Comparison of ENCODE assay signal across 8 mouse cellular contexts in genomic region chr11:84522577-84523320, GRCm38 (mm10). TPM values are rescaled to one million over a fixed set of nuclear protein-coding genes. Genes with fewer than 3 reads are reported as not detected.
A peak's percentile ranks its signal among the peaks of the same experiment; 100 is the strongest.
DNase-seq lines count a peak whose midpoint lies in the region; ATAC-seq and TF ChIP-seq lines count a peak whose summit lies in the region.

No protein-coding gene starts in this region.

- peak overlapping the region; percentile 61 for H3K4me2 ChIP-seq in hindbrain, embryonic 14.5 days (replicated peaks)
- peak overlapping the region; percentile 44 for H3K4me2 ChIP-seq in midbrain, postnatal 0 days (ENCODE audit: low read depth, low read length, poor library complexity, severe bottlenecking)

- H3K4me3 ChIP-seq in hindbrain, embryonic 14.5 days (replicated peaks; ENCODE audit: low read length), result peak overlapping the region; percentile 61
- H3K4me3 ChIP-seq in midbrain, postnatal 0 days (ENCODE audit: low read depth, low read length), result peak overlapping the region; percentile 49

- H3K27ac ChIP-seq in hindbrain, embryonic 14.5 days, result peak overlapping the region; percentile 87
- H3K27ac ChIP-seq in midbrain, postnatal 0 days (ENCODE audit: low read depth, low read length), result peak overlapping the region; percentile 67

- H3K27me3 ChIP-seq in hindbrain, embryonic 14.5 days (ENCODE audit: control insufficient read depth, insufficient read depth, low read length), result peaks cover 57% of the 10 kb centered on the region
- H3K27me3 ChIP-seq in midbrain, postnatal 0 days (ENCODE audit: insufficient read depth, low read length), result peaks cover 34% of the 10 kb centered on the region

- ATAC-seq in hindbrain, embryonic 14.5 days (ENCODE audit: low FRiP score), result no peak
- no peak for ATAC-seq in midbrain, postnatal 0 days (ENCODE audit: low FRiP score)

- intact Hi-C loops in left cerebral cortex, postnatal 25 days (cut with DNase I), result no loop called here

- DNase-seq in ES-CJ7 (ENCODE audit: low read depth, low spot score) (peak; percentile 50), liver (peak; percentile 24)
- DNase-seq in brain, embryonic 14.5 days (ENCODE audit: low read depth), result peak; percentile 71
- DNase-seq in gastrocnemius, adult 8-10 months (ENCODE audit: low spot score in 2 of 2), result peak; percentile 57 to 75
- DNase-seq in hindbrain, embryonic 14.5 days (ENCODE audit: low spot score), result peak; percentile 55
- DNase-seq in midbrain, postnatal 0 days (ENCODE audit: low spot score), result peak; percentile 62
- DNase-seq in left cerebral cortex, postnatal 25 days (ENCODE audit: low spot score in 2 of 2), result no peak
- no peak for DNase-seq in natural killer cell, adult 2 months (ENCODE audit: low spot score in 2 of 2)

- under 1% methylated on average over 40 of the region's 40 CpGs for WGBS in hindbrain, embryonic 14.5 days
- under 1% methylated on average over 40 of the region's 40 CpGs for WGBS in midbrain, postnatal 0 days

- H3K4me1 ChIP-seq in hindbrain, embryonic 14.5 days (replicated peaks; ENCODE audit: control insufficient read depth, insufficient read depth, low read length), result peaks cover 4% of the 10 kb centered on the region; the same call in 1 of the 2 replicates
- H3K4me1 ChIP-seq in midbrain, postnatal 0 days (ENCODE audit: insufficient read depth, low read length), result no peaks in the 10 kb centered on the region

- TF ChIP-seq POLR2A in brain, embryonic 14.5 days (IDR thresholded peaks at IDR 0.05; ENCODE audit: borderline replicate concordance, extremely low read depth, insufficient read depth, insufficient read length, poor library complexity, severe bottlenecking), result no peak

- TF ChIP-seq CTCF in brain, embryonic 14.5 days (IDR thresholded peaks at IDR 0.05; ENCODE audit: borderline replicate concordance, extremely low read depth, insufficient read depth, insufficient read length), result no peak
- no peak for TF ChIP-seq CTCF in midbrain, postnatal 0 days (IDR thresholded peaks at IDR 0.05)

- H3K9me3 ChIP-seq in hindbrain, embryonic 14.5 days (ENCODE audit: control insufficient read depth, low read length), result no peaks in the 10 kb centered on the region
- no peaks in the 10 kb centered on the region for H3K9me3 ChIP-seq in midbrain, postnatal 0 days (ENCODE audit: low read length)

- H3K36me3 ChIP-seq in hindbrain, embryonic 14.5 days (replicated peaks; ENCODE audit: control insufficient read depth, insufficient read depth), result peaks cover 18% of the 10 kb centered on the region
- no peaks in the 10 kb centered on the region for H3K36me3 ChIP-seq in midbrain, postnatal 0 days (ENCODE audit: insufficient read depth, low read length)

- H3K9ac ChIP-seq in hindbrain, embryonic 14.5 days, result peak overlapping the region; percentile 90
- peak overlapping the region; percentile 64 for H3K9ac ChIP-seq in midbrain, postnatal 0 days (replicated peaks; ENCODE audit: low read length, poor library complexity, severe bottlenecking)

RNA-seq across cellular contexts. Expression of gene Lhx1, which starts 2.6 kb away (rescaled TPM):
- polyA plus RNA-seq in brain, embryonic 14.5 days (2012; rRNA removed), result 36.2 and 64.4 TPM in 2 replicates
- total RNA-seq in gastrocnemius, adult 8-10 months (2022), result not detected
- 43.2 and 46.4 TPM in 2 replicates for polyA plus RNA-seq in hindbrain, embryonic 14.5 days (2014; fragmentation: Nextera tagmentation; extraction: Ambion mirVana)
- total RNA-seq in midbrain, postnatal 0 days (2014; rRNA removed), result 34.2 and 44.9 TPM in 2 replicates
- polyA plus RNA-seq in midbrain, postnatal 0 days (2015; fragmentation: Nextera tagmentation; extraction: Ambion mirVana), result 21.3 and 22.5 TPM in 2 replicates
- under 1 TPM in 1 of 2 experiments, not detected in 1; 0.18 TPM for total RNA-seq in left cerebral cortex, postnatal 25 days (2021)

RNA-seq across cellular contexts. Expression of gene Aatf, which starts 9.4 kb away (rescaled TPM):
- 7.1 and 14.6 TPM in 2 replicates for polyA plus RNA-seq in brain, embryonic 14.5 days (2012; rRNA removed)
- total RNA-seq in gastrocnemius, adult 8-10 months (2022), result 10 to 100 TPM; 10.2 to 14.5 (median 13.7) TPM
- polyA plus RNA-seq in hindbrain, embryonic 14.5 days (2014; fragmentation: Nextera tagmentation; extraction: Ambion mirVana), result 44.5 and 45.3 TPM in 2 replicates
- total RNA-seq in midbrain, postnatal 0 days (2014; rRNA removed), result 24.8 and 27.3 TPM in 2 replicates
- 34.9 and 39.2 TPM in 2 replicates for polyA plus RNA-seq in midbrain, postnatal 0 days (2015; fragmentation: Nextera tagmentation; extraction: Ambion mirVana)
- total RNA-seq in left cerebral cortex, postnatal 25 days (2021), result 10 to 100 TPM; 17.7 to 22.5 TPM

Comparison
In these comparisons a context has a peak if more than half of its experiments do, and no peak if none do; other contexts are left out.
1. DNase-seq: peak in ES-CJ7 (single experiment), brain, embryonic 14.5 days (single experiment), gastrocnemius, adult 8-10 months (2 of 2), hindbrain, embryonic 14.5 days (single experiment), liver (single experiment) and midbrain, postnatal 0 days (single experiment); none in left cerebral cortex, postnatal 25 days (0 of 2) and natural killer cell, adult 2 months (0 of 2).
2. RNA of gene Lhx1, which starts 2.6 kb away (total RNA-seq): 34.2 to 44.9 TPM in midbrain, postnatal 0 days; 0.18 TPM in left cerebral cortex, postnatal 25 days and not detected in gastrocnemius, adult 8-10 months; every median in the first group is over 10 times any median in the second.